Mouse (Mus musculus) CH12.LX (cell line): ENCODE results near the gene Hpse.

Source experiments
- CTCF ChIP-seq, 2 experiments: IDR thresholded peaks in 1 of 2; conservative IDR thresholded peaks in 1 of 2; 2 replicates each; pipeline ENCODE4 v1.5.1; 2011 to 2012; ENCODE audit warnings: low read depth in 2 of 2, low read length in 2 of 2, improper control_type of control experiment in 1 of 2, inconsistent platforms in 1 of 2, mild to moderate bottlenecking in 1 of 2, moderate library complexity in 1 of 2
- ELF1 ChIP-seq: IDR thresholded peaks from 2 replicates; pipeline ENCODE4 v1.6.1; 2014; ENCODE audit warnings: low read depth, mild to moderate bottlenecking, inconsistent platforms, low read length, improper control_type of control experiment
- KAT2A ChIP-seq: IDR thresholded peaks from 2 replicates; pipeline ENCODE4 v1.6.1; 2012; ENCODE audit warnings: low read length, improper control_type of control experiment, inconsistent platforms; ENCODE audit not compliant: insufficient replicate concordance
- MAFK ChIP-seq: IDR thresholded peaks from 2 replicates; pipeline ENCODE4 v1.6.1; 2011; ENCODE audit warnings: low read length, improper control_type of control experiment; ENCODE audit not compliant: insufficient replicate concordance
- POLR2A ChIP-seq: IDR thresholded peaks from 2 replicates; pipeline ENCODE4 v1.6.1; 2011; ENCODE audit warnings: low read depth, mild to moderate bottlenecking, improper control_type of control experiment, low read length
- TCF12 ChIP-seq: IDR thresholded peaks from 2 replicates; pipeline ENCODE4 v1.6.1; 2014; ENCODE audit warnings: low read depth, mild to moderate bottlenecking, inconsistent platforms, low read length, improper control_type of control experiment

- TF ChIP-seq KAT2A (no peak), POLR2A (no peak), ELF1 (no peak), TCF12 (no peak), CTCF (conservative IDR thresholded peaks at IDR 0.05 in 1 of 2, IDR thresholded peaks at IDR 0.05 in 1 of 2; ENCODE audit: low read depth in 2 of 2, low read length in 2 of 2) (peak; percentile 32 to 60; a peak in 3 of 4 replicates), MAFK (no peak)
Measured at GRCm38 (mm10) chr5:100704272-100704671, 15.2 kb downstream of the Hpse start.
